Mouse (Mus musculus) bone marrow, adult 2 months (tissue): ENCODE measurements around the gene Ptf1a. TPM values are rescaled to one million over a fixed set of nuclear protein-coding genes. Genes with fewer than 3 reads are reported as not detected.

Source experiments
- H3K27ac ChIP-seq: fragments of 200-500 bp; 2 replicates; pipeline ENCODE4 v1.5.1; 2012; ENCODE audit warnings: low read depth, mild to moderate bottlenecking, control low read depth, inconsistent platforms, low read length; ENCODE audit not compliant: control insufficient read depth, poor library complexity, insufficient read depth
- H3K4me1 ChIP-seq: fragments of 200-500 bp; 2 replicates; pipeline ENCODE4 v1.6.1; 2011; ENCODE audit warnings: low read length; ENCODE audit not compliant: control insufficient read depth, insufficient read depth
- H3K4me3 ChIP-seq: fragments of 200-500 bp; replicated peaks from 2 replicates; pipeline ENCODE3; 2011; ENCODE audit warnings: mild to moderate bottlenecking, low read depth, low read length, control low read depth; ENCODE audit not compliant: control insufficient read depth
- CTCF ChIP-seq: fragments of 200-500 bp; IDR thresholded peaks from 2 replicates; pipeline ENCODE4 v1.5.1; 2011; ENCODE audit warnings: low read length, control low read depth; ENCODE audit not compliant: control insufficient read depth, insufficient read depth
- POLR2A ChIP-seq: fragments of 200-500 bp; IDR thresholded peaks from 2 replicates; pipeline ENCODE4 v1.6.1; 2011; ENCODE audit warnings: low read depth, mild to moderate bottlenecking, control low read depth, low read length, borderline replicate concordance; ENCODE audit not compliant: control insufficient read depth
- WGBS: fragments of 180-500 bp; shearing (Covaris S2); methylation state at CpG from one replicate; pipeline ENCODE4 v1.1.7; 2018; 5-methylcytosine and 5-hydroxymethylcytosine counted together
- polyA plus RNA-seq: library from polyadenylated mRNA; stranded (reverse); fragments of >200 nt; gene quantifications from 2 replicates; pipeline ENCODE4 v1.2.4, GENCODE M21; 2011; ENCODE audit warnings: low replicate concordance; ENCODE audit not compliant: missing spikeins, insufficient read depth, insufficient read length

The Ptf1a gene
- polyA plus RNA-seq, 1 experiment = not detected

DNA sequence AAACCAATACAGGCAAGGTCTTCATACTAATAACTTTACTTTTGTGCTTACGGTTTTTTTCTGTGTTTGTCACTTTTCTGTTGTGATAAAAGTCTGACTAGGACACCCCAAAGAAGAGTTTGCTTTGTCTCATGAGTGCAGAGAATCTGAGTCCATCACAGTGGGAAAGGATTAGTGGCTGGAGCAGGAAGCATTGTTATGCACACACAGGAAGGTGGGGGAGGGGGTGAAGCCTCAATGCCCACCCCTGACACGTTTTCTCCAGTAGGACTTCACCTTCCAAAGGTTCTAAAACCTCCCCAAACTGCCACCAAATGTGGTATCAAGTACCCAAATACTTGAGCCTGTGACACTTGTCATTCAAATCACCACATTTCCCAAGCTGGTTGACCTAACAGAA lies 16.5 kb downstream of the Ptf1a start:
- H3K27ac ChIP-seq = no peak overlapping the region

DNA sequence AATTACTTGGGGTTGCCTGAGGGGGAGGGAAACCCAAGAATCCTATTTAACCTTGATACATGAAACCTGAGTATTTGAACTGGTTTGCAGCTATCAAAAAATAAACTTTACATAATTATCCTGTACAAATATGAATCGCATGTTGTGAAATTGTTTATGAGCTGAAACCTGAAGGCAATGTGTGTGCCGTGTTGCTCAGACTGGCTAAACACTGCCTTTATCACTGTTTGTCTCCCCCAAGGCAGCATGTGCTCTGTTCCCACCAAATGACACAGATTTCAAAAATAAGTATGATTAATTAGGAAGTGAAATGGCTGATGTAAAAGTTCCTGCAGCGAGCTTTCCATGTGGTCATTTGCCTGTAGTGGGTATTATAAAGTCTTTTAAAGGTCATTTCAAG lies 44.8 kb downstream of the Ptf1a start:
- H3K4me1 ChIP-seq = no peaks in the 10 kb centered on the region
- TF ChIP-seq POLR2A (no peak), CTCF (no peak)
- WGBS = 70% methylated on average over 3 of the region's 3 CpGs
- no peak overlapping the region for H3K4me3 ChIP-seq
- H3K27ac ChIP-seq = no peak overlapping the region

More for the DNA sequence above, 16.5 kb downstream of the Ptf1a start:
- TF ChIP-seq POLR2A (no peak), CTCF (no peak)
- 29% methylated on average over 2 of the region's 2 CpGs for WGBS
- Histone ChIP-seq H3K4me1 (no peaks in the 10 kb centered on the region), H3K4me3 (no peak overlapping the region)

Other genes starting within 250 kb of the Ptf1a start
- 0.70 and 0.72 TPM in 2 replicates for gene Armc3, start 246.4 kb upstream of the Ptf1a start, polyA plus RNA-seq
- 4.4 and 19.6 TPM in 2 replicates for gene Msrb2, start 74.2 kb upstream of the Ptf1a start, polyA plus RNA-seq
- not detected in 2 replicates for gene 4921504E06Rik, start 108.3 kb downstream of the Ptf1a start, polyA plus RNA-seq
- 2.6 TPM in 2 replicates for gene Otud1, start 212.1 kb downstream of the Ptf1a start, polyA plus RNA-seq